Mouse (Mus musculus) liver, embryonic 14 days (tissue): ENCODE results near the gene 4930469K13Rik. TPM values are rescaled to one million over a fixed set of nuclear protein-coding genes. Genes with fewer than 3 reads are reported as not detected.

ENCODE experiments used
- polyA plus RNA-seq: library from polyadenylated mRNA; depleted of rRNA; stranded (reverse); fragments of >200 nt; gene quantifications from 2 replicates; pipeline ENCODE4 v1.2.3, GENCODE M21; 2012; rRNA removed

The 4930469K13Rik gene
- polyA plus RNA-seq = not detected in 2 replicates

DNA sequence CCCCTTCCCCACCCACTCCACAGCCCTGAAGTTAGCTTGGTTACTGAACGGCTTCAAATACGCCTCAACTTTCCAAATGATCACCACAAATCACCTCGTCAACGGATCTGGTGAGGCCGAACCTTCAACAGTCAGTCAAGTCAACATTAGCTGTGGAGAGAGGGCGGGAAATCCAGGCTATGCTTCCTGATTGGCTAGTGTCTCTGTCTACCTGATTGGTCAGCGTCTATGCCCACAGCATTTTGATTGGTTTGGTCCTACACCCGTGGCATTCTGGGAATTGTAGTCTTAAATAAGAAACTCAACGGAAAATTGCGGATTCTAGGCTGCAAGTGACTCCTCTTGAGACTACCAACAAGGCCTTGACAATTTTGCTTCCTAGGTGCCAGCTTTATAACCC, at the start of gene 4930469K13Rik:
Gene 4930469K13Rik, minus strand, starts transcription at position 133 of the 400 bp plus-strand sequence.

DNA sequence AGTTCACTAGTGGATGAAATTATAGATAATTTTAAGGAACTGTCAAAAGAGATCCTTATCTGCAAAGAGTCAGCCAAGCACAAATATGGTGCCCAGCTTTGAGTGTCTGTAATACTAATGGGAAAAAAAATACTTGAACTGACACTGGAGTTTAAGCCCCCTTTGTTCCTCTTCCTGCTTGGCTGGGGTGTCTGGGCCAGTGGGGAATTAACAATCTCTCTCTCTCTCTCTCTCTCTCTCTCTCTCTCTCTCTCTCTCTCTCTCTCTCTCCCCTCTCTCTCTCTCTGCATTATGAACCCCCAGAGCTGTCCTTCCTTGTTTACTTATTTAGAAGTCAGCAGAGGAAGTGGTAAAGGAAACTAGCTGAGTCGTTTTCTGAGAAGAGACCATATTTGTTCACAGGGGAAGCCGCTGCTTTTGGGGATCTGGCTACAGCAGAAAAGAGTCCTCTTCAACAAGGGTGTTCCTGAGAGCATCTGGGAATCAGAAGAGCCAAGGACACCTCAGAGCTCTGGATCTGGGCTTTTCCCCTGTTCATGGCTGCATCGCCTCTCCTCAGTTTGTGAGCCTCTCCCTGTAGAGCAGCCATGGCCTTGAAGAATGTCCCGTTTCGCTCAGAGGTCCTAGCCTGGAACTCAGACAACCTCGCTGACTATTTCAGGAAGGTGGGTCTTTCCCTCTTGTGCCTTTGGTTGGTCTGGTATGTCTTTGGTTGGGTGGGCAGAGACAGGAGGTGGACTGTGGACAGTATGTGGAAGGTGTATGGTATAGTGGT, 51.4 kb downstream of the 4930469K13Rik start, which contains the start of gene Lcp2:
Gene Lcp2, plus strand, starts transcription at position 154 of the 775 bp plus-strand sequence.

DNA sequence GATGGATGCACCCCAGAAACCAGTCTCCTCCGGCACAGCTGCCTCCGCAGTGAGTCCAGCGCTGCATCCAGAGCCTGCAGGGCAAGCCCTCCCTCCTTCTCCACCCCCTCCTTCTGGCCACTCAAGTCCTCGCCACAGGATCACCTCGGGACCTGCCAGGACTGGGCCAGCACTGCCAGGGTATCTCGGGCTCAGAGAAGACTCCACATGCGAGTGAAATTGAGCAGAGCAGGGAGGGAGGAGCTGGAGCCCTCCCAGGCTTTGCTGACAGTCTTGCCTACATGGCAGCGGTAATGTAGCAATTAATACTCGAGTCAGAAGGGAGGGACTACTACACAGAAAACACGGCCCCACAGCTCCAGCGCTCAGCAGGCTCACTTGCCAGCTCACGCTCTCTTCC, 105.4 kb downstream of the 4930469K13Rik start, which contains the start of gene Kcnip1:
Gene Kcnip1, minus strand, starts transcription at position 215 of the 400 bp plus-strand sequence.

DNA sequence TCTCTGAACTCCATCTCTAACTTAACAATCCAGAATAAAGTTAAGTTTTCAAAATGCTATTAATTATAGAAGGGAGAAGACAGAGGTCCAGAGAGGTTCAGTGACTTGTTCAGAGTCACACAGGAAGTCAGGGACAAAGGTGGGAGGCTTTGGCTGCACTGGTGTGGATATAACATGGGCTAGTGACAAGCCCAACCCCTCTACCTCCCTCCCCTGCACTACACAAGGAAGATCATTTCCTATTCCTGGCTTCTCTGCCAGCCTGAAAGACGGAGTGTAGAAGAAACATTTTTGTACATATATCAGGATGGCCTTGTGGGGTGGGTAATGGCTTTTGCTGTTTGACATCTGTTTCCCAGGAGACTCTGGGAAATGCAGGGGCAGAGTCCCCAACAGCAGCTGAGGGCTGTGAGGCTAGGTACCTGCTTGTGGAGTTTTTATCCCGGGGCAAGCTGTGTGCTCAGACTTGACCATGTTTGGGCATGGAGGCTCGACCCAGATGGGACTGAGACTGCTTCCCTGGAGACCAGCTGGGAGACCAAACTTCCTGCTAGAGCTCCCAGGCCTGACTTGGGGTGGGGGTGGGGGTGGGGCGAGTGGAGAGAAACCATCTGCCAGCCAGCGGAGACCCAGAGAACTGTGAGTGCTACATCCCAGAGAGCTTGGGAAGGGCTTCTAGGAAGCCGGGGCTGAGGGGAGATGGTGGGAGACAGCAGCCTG, 135.5 kb downstream of the 4930469K13Rik start, which contains the start of gene Kcnmb1:
Gene Kcnmb1, plus strand, starts transcription at position 326 of the 720 bp plus-strand sequence.

Other genes with a start within 250 kb of the 4930469K13Rik start
- 0.01 and 0.03 TPM in 2 replicates for gene Kcnmb1, start 135.5 kb downstream of the 4930469K13Rik start, polyA plus RNA-seq
- gene Kcnip1, start 105.4 kb downstream of the 4930469K13Rik start, polyA plus RNA-seq = 0.09 and 0.14 TPM in 2 replicates
- gene Lcp2, start 51.6 kb downstream of the 4930469K13Rik start, polyA plus RNA-seq = 7.3 and 8.5 TPM in 2 replicates
- gene Foxi1, start 109.5 kb upstream of the 4930469K13Rik start, polyA plus RNA-seq = not detected in 2 replicates
- gene Fam196b, start 216.3 kb upstream of the 4930469K13Rik start, polyA plus RNA-seq = under 0.01 TPM in 1 of 2 replicates, not detected in the other